Mouse (Mus musculus): ENCODE data around the gene Chil1. TPM values are rescaled to one million over a fixed set of nuclear protein-coding genes. Genes with fewer than 3 reads are reported as not detected.
A peak's percentile ranks its signal among the peaks of the same experiment; 100 is the strongest.

The Chil1 gene
- total RNA-seq, 2 experiments from 2014 or later, result 5.4 to 6.5 TPM

DNA sequence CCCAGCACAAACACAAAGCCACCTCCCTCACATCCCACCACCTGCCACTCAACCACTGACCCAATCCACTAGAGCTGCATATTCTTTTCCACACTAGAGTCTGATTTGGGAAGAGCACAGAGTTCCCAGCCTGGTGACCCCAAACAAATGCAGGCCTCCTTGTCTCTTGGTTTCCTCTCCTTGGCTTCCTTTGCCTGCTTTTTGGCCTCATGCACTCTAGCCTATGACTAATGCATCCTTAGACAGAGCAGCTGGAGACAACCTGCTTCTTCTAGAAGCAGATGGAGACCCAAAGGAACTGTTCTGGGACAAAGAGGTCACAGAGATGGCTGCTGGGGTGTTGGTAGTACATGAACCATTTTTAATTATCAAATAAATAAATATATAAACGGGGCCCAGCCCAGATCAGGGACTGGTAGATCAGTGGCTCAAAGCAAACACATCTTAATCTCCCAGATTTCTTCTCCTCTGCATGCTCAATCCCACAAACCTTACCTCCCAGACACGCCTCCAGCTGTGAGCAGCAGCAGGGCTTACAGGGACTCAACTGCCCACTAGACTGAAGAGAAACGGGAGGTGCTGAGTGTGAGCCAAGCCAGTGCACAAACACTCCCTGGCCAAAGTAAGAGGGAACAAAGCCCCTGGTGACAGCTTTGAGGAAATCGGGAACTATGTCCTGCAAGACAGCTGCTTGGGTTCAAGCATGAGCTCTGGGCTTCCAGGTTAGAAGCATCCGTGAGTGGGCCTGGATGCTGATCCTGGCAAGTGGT lies 48.0 kb downstream of the Chil1 start:
- no peak for DNase-seq (ENCODE audit: low spot score in 2 of 2)

DNA sequence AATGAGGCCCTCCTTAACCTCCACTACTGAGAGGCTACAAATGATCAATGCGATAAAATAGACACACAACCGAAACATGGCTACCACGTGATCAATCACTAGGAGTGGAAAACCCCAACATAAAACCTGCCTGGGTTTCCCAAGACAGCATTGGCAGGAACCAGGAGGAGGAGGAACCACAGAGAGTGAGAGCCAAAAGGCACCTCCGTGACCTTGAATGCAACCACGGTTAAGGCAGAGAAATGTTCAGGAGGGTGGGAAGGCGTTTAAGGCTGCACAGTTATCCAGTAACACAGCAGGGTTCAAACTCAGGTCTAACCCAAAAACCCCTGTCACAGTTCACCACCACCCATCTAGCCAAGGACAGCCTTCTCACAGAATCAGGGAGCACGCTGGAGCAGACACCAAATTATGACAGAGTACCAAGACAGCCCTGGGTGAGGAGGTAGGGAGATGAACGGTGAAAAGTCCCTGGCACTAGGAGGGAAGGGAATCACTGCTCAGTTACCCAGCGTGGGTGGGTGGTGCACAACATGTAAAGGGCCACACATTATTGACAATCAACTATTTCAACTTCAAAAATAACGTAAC lies 48.8 kb downstream of the Chil1 start:
- DNase-seq (ENCODE audit: low spot score in 2 of 2), result no peak

DNA sequence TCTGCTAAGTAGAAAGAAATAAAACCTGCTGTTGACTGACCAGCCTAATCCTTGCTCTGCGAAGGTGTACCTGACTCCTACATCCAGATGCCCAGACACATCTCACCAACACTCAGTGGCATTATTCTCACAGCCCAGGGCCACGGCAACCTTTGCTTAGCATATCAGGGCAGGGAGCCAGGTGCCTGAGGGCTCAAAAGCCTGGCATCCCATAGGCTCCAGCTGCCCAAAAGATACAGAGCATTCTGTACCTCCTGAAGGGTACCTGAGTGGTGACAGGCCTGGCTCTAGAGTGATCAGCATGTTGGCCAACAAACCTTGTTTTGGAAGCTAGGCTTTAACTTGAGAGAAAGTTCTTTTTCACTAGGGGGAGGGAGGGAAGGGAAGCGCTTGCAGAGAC lies 49.3 kb downstream of the Chil1 start:
- no peak for DNase-seq (ENCODE audit: low spot score in 2 of 2)

DNA sequence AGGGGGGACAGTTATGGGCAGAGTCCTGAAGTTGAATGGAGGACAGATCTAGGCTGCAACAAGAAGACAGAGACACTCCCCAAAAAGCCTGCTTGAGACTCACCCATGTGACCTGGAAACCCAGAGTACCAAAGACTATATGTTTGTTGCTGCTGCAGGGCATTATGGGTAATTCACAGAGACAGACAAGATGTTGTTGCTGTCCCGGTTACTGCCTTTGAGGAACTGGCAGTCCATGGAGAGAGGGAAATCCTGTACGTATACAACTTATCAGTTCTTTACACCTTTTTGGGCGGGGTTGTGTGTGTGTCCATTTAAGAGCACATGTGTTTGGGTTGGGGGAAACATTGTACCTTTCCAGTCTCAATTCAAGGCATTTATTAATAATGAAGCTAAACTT lies 49.7 kb downstream of the Chil1 start:
- DNase-seq (ENCODE audit: low spot score in 2 of 2), result no peak

DNA sequence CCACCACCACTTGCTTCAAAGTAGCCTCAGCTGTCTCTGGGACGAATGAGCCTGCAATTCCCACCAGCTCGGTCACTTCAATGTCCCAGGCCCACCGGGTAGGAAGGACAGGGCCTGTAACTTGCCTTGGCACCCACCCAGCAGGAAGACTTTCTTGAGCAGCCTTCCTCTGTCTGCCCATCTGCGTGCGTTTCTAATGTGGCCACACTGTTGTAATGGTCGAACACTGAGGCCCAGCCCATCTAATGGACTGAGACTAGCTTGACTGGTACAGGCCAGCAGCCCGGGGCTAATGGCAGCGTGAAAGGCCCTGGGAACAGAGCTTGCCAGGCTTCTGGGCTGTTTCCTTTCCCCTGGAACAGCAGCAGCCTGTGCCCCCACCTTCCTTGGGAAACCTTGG lies 50.4 kb downstream of the Chil1 start:
- peak; percentile 30 to 41 for DNase-seq (ENCODE audit: low spot score in 2 of 2)

DNA sequence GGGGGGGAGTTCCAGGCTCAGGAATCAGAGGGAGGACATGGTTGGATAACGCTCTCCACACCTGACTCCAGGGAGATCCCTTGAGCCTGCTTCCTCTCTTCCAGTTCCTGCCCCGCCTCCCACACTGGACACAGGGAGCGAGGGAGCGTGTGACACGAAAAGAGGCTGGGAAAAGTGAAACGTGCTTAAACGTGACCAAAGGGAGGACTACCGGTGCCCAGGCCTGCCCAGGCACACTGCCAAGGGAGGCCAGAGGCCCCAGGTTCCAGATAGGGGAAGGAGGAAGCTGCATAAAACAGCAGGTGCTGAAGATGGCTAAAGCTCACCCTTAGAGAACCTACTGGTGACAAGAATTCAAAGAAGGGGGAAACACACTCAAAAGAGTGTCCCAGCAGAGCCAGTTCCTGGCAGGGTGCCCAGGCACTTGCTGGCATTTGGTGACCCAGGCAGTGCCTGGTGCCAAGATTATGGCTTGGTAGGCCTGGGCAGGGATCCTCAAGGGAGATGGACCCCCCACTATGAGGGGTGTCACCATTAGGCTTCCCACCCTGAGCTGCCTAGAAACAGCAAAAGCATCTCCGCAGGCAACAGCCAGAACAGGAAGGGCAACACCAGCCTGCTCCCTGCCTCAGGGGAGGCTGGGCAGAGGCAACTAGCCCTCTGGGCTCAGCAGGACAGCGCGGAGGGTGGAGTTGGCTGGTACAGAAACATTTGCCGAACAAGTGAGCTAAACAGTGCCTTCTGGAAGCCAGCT lies 51.0 kb downstream of the Chil1 start:
- DNase-seq (ENCODE audit: low spot score in 2 of 2), result peak; percentile 77 to 80

DNA sequence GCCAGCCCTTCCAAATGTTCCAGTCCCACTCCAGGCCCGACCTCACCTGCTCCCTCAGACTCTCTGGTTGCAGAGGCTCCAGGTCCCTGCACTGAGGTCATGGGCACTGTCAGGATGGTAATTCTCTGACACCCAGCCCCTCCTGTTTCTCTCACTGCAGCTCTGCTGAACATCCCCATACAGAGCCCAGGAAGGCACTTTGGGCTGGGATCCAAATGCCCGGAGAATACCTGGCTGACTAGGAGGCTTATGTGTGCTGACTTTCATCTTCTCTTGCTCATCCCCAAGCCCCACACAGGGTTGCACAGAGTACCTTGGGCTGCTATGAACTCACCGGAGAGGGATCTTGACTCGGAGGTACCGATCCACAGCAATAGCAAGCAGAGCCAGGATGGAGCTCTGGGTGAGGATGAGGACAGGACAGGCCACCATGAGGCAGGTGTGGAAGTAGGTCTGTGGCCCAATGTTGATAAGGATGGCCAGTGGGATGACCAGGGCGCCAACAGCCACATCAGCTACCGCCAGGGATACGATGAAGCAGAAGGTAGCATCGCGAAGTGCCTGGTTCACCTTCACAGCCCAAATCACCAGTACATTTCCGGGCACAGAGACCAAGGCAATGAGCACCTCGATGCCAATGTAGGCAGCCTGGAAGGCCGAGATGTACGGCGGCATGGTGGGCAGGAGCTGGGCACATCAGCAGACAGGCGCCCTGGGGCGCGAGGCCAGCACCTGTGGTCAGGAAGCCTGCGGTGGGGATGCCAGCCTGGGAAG lies 51.9 kb downstream of the Chil1 start:
- DNase-seq (ENCODE audit: low spot score in 2 of 2), result peak in 1 of 2 experiments; percentile 41

DNA sequence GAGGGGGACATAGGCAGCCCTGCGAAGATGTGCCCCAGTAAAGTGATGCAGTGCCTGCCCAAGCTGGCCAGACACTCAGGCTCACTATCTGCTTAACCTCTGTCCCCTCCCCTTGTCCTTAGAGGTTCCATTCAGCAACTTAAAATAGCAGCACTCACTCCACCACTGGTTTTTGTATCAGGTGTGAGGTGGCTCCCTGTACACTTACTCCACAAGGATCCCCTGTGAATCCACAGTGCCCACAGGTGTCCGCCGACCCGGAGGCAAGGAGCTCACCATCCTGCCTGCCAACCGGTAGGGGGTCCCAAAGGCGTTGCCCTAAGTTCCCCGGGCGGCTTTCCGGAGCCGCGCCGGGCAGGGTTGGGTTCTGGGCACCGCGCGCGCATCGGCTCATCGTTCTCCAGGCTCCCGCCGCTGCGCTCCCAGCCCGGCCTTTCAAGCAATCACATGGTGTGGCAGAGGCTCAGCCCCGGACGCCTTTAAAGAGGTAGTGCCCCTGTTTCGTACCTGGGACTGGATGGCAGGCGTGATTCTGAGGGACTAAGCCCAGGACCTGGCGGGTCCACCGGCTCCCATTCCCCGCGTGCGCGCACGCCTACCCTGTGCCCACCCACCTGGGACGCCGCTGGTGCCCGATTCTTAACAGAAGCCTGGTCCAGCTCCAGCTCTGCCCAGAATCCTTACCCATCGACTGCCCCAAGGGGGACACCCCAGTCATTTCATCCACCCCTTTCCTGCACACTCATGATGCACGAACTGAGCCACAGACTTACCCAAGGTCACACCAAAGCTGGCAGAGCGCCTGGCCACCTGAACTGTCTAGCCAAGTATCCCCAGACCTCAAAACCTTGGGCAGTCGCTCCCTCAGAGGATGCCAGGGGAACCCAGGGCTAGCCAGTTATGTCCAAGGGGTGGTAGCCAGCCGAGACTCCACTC lies 52.7 kb downstream of the Chil1 start:
- peak; percentile 69 to 74 for DNase-seq (ENCODE audit: low spot score in 2 of 2)

DNA sequence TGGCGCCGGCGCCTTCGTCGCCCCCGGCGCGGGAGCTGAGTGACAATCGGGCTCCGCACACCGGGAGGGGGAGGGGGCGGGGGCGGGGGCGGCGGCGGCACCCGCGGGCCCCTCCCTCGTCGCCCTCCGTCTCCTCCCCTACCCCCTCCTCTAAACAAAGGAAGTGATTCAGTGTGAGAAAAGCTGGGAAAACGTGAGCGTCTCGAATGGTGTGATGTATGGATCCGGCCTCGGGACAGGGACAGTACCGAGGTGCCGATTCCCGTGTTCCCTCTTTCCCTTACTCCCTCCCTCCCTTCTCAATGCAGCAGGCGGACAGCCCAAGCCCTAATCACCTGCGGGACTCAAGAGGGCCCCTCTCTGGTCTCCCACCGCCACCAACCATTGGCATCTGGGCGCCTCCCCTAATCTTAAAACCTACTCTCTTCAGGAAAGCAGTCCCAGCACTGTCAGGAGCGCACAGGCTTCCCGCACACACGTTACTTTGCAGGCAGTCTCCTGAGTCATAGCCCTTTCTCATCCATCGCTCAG lies 53.5 kb downstream of the Chil1 start, which contains the start of gene Adora1:
Gene Adora1, minus strand, starts transcription at position 41 of the 531 bp plus-strand sequence.
- DNase-seq (ENCODE audit: low spot score in 2 of 2), result no peak

DNA sequence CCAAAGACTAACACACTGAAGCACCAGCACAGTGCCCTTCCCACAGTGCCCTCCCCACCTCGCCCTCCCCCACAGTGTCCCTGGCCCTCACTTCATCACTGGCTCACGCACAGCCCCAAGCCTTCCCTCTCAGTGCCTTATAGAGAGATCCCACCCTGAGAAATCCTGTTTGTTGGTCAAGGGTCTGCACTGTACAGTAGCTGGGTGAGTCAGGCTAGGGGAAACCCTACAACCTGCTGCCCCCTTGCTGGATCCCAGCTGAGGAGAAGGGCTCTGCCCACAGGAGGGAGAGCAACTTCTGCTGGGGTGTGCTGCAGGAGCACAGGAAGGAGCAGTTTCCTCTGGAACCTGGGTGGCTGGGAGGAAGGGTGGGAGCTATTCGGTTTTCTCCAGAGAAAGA lies 54.2 kb downstream of the Chil1 start:
- DNase-seq (ENCODE audit: low spot score in 2 of 2), result no peak

DNA sequence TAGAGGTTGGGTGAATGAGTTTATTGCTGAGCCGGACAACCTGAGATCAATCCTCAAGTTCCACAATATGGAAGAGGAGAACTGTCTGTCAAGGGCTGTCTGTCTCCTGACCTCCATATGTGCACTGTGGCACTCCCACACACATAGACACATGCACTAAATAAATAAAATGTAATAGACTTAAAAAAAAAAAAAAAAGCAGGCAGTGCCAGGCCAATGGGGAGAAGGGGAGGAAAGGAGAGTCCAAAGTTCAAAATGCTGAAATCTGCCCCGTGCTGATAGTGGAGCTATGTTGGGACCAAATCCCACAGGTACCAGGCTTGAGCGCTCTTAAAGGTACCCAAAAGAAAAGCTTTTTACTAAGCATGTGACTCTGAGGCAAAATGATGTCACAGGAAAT lies 55.5 kb downstream of the Chil1 start:
- no peak for DNase-seq (ENCODE audit: low spot score in 2 of 2)

Other genes with a start within 250 kb of the Chil1 start
- gene Fmod, start 144.9 kb upstream of the Chil1 start, total RNA-seq (2021), result 1 to 10 TPM; 5.3 to 9.5 TPM
- gene Btg2, start 103.1 kb upstream of the Chil1 start, total RNA-seq (2021), result 10 to 100 TPM; 13.1 to 14.3 TPM
- gene Chit1, start 70.9 kb upstream of the Chil1 start, total RNA-seq (2021), result under 1 TPM; 0.51 to 0.53 TPM
- not detected for gene Mybph, start 11.3 kb downstream of the Chil1 start, total RNA-seq (2021)
- gene Adora1, start 53.3 kb downstream of the Chil1 start, total RNA-seq (2021), result 100 to 1,000 TPM; 162 to 169 TPM
- not detected for gene Myog, start 107.8 kb downstream of the Chil1 start, total RNA-seq (2021)
- 10 to 100 TPM; 84.9 to 97.0 TPM for gene Ppfia4, start 150.8 kb downstream of the Chil1 start, total RNA-seq (2021)
- 100 to 1,000 TPM in 1 of 2 experiments, 10 to 100 TPM in 1; 96.2 to 104 TPM for gene Tmem183a, start 179.8 kb downstream of the Chil1 start, total RNA-seq (2021)
- gene 4933406M09Rik, start 203.8 kb downstream of the Chil1 start, total RNA-seq (2021), result not detected
- 10 to 100 TPM; 23.6 to 30.5 TPM for gene Cyb5r1, start 223.4 kb downstream of the Chil1 start, total RNA-seq (2021)
- gene Adipor1, start 233.2 kb downstream of the Chil1 start, total RNA-seq (2021), result 10 to 100 TPM; 60.6 to 63.8 TPM

Data from layer of hippocampus, postnatal 10 days (tissue).